Mouse (Mus musculus) thymus, postnatal 25 days (tissue): ENCODE measurements around the gene Cbx7.

Experiments
- DNase-seq: peaks from one replicate; pipeline ENCODE4 v3.0.0; 2022

Gene Cbx7

DNA sequence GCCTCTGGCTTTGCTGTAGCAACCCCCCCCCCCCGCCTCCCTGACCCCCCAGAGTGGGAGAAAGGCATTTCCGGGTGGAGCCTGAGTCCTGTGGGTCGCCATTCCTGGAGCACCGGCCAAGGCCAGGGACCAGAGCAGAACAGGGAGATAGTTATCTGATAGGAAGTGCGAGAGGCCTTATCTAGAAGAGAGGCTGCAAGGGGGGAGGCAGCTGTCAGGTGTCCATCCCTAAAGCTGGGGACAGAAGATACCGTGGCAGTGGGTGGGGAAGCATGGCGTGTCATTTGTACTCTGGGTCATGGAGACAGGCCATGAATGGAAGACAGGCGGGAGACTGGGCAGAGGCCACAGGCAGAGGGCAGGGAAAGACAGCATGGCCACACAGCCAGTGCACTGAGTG is 29.8 kb upstream of the Cbx7 start:
- no peak for DNase-seq

DNA sequence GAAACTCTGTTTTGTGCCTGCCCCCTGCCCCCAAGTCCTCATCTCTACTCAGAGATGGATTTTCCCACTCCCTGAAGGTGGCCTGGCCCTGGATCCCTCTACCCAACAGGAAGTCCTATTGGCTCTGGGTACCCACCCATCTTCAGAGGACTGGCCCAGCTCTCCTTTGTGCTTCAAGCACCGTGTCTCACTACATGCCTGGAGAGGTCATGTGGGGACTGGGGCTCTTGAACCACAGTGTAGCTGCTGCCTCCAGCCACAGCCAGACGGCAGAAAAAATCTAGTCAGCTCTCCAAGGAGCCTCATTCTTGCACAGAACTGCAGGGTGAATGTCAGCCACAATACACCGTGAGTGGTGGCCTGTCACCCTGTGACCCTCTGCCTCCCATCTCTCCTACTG is 27.1 kb upstream of the Cbx7 start:
- DNase-seq, result no peak

DNA sequence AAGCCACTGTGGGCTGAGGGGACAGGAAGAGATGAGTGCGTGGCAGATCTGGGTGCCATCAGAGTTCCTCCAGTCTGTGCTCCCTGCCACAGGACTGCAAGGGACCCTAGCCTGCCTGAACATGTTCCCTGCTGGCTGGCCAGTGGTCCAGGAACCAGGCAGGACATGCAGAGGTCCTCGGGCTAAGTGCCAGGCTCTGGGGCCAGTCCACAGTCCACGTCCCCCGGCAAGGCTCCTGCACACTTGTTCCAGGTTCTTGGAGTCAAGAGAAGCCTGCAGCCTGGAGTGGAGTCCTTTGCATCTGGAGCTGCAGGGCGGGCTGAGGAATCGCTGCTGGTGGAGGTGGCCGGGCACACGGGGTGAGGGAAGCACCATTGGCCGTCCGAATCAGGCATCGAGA is 25.9 kb upstream of the Cbx7 start:
- DNase-seq, result no peak

DNA sequence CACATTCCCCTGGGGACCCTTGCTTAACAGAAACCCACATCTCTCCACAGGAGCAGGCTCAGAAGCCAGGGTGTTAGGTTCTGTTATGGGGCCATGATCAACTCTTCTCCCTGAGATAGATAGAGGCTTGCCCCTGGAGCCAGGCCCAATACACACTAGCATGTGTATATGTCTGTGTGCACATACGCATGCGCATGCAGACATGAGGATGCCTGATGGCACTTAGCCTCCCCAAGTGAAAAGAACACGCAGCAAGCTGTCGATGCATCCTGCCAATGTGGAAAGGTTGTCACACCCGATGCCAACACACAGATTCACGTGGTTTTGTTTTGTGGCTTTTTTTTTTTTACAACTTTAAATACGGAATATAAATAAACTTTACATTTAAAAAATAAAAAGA is 24.6 kb upstream of the Cbx7 start:
- DNase-seq, result no peak

DNA sequence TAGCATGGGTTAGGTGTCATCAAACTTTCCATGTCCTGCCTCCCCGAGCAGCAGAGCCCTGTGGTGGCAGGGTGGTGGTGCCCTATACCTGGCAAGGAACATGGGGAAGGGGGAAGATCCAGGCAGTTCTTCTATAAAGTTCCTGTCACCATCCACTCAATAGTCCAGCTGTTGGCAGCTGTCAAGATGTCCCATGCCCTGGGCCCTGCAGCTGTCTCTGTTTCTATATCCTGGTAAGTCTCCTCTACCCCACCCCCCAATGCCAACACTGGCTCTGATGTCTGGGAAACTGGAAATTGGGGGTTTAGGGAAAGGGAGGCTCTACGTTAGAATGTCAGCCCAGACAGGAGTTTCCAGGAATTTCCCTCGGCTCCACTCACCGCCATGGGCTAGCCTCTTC is 23.6 kb upstream of the Cbx7 start:
- DNase-seq, result no peak

DNA sequence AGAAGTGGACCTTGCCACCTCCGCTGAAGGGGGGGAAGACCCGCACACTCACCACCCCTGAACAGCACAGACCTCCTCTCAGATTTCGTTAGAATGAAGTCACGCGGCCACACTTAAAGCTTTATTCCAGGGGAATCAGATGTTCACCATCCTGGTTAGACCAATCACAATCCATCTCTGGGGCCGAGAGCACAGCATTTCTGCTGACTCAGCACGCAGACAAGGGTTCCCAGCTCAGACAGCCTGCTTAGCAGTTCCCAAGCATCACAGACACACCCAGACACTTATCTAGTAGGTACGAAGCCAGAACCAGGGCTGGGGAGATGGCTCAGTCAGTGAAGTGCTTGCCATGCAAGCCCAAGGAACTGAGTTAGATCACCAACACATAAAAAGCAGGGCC is 15.3 kb upstream of the Cbx7 start:
- no peak for DNase-seq

DNA sequence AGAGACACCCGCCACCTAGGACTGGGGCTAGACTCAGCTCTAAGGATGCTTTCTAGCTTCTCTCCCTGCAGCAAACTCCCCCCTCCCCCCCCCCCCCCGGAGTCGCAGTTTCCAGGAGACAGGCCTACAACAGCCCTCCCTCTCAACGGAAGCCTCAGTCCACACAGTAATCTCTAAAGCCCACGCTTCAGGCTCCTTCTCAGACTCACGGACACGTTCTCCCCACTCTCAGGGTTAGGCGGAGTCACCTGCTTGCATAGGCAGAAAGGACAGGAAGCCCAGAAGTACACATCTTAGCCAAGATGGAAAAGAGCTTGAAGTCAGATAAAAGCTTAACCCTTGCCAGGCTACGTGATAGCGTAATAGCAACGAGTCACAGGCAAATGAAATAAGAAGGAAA is 14.6 kb upstream of the Cbx7 start:
- DNase-seq, result no peak

DNA sequence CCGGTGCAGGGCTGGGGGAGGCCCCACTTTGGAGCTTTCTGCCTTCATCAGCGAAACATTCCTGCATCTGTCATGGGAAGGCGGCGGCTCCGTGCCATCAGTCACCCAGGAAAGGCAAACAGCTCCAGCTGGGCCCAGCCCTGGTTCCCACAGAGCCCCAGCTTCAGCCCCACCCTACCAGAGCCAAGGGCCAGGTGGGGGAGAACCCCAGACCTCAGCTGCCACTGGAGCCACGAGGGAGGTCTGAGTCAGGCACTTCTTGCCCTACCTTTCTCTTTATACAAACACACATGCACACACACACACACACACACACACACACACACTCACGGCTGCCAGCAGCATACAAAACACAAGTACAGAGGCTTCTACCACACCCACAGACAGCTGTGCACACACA is 13.2 kb upstream of the Cbx7 start:
- no peak for DNase-seq

DNA sequence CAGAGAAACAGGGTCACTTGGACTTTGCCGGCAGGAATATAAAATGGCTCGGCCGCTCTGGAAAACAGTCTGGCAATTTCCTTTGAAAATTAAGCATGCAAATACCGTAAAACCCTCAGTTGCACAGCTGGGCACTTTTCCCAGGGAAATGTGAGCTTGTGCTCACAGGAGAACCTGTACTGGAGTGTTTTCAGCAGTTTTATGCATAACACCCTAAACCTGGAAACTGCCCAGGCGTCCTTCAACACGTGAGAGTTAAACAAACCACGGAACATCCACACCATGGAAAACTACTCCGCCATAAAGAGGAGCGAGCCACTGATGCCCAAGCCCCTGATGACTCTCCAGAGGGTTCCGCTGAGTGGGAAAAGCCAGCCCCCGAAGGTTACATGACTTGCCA is 9.8 kb upstream of the Cbx7 start:
- DNase-seq, result no peak

DNA sequence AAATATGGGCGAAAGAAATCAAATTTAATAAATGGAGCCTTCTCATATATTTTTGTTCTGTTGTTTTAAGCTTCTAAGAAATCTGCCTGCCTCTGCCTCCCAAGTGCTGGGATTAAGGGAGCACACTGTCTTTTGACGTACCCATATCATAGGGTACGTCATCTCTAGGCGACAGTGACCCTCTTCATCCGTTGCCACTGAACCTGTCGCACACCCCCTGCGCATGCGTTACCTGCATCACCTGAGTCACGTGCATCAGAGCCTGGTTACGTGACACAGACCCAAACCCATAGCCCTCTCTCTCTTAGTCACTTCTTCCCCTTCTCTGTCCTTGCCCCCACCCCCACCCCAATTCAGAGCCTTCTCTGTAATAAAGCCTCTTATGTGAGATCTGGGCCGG is 1.3 kb upstream of the Cbx7 start:
- DNase-seq, result no peak

DNA sequence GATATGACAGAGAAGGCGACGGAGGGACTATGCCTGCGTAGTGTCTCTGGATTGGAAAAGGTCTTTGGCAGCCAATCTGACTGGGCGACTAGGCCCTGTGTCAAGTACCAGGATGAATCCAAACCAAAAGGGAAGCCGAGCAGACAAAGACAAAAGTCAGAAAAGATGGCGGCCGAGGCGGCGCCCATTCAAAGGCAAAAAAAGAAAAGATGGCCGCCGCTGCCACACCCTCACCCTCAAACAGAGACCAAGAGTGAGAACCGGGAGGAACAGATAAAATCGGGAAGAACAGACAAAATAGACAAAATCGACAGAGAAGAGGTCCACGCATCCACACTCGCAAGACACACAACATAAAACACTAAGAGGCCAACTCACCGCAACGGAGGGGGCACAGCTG is 428 bp downstream of the Cbx7 start:
- DNase-seq, result no peak

DNA sequence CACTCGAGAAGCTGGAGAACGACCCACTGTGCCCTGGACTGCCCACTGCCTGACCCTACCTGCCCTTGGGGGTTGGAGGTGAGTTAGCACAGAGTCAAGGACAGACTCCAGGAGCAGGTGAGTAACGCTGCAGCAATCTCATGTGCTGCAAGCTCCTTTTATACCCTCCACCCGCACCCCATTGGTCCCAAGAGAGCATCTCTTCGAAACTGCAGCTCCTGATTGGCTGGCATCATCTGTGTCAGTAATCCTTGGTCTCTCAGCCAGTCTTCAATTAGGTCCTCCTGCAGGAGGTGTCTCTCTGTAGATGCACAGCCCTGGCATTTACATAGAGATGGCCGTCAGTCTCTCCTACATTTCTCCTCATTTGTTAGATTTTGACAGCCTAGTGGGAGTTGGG is 3.6 kb downstream of the Cbx7 start:
- no peak for DNase-seq

DNA sequence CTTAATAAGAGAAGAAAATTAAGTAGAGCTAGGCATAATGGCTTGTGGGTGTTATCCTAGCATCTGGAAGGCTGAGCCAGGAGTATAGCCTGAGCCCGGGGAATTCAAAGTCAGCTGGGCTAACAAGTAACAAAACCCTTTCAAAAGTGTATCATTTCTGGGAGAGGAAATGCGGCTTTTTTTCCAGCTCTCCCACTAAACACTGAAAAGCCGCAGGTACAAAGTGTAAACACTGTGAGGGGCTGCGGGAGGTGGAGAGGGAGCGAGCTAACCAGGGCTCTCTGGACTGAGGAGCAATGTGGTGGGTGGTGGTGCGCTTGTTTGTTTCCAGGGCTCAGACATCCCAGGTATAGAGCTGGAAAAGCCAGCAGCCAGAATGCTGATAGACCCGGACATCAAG is 6.5 kb downstream of the Cbx7 start:
- no peak for DNase-seq

DNA sequence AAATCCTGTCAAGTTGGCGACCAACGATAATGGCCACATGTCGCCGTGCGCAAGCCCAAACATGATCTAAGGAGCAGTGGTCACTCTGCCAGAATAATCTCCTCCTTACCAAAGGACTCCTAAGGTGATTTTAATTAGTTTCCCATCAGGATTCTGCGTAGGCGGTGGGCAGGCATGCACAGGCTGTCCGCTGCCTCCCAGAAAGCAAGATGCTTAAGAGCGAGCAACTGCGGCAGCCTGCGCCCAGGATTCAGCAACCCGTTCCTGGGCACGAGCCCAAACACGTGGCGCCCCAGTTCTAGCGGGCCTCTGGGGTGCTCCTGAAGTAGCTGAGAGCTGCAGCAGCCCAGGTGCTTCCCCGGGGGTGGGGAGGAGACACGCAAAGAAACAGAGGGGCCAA is 8.3 kb downstream of the Cbx7 start:
- no peak for DNase-seq

DNA sequence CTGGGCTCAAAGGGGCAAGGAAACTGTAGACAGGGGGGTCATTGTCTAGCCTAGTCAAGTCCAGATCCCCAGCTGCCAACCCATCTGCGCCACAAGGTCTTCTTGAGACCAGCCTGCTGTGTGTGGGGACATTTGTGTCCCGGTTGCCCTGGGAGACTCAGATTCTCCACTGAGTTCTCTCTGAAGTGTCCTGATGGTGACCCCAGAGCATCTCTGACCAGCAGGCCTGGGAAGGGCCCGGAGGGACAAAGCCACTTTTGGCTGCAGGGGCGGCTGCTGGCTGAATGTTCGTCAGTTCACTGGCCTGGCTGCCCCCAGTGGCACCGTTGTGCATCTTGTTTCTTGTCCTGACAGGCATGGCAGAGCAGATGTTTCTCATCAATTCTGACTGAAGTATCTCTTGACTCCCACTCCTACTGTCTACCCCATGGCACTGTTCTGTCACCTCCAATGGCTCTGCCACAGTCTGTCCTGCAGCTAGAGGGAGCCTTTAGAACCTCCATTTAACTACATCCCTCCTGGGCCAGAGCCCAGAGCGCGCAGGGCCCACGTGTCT is 9.5 kb downstream of the Cbx7 start:
- DNase-seq, result no peak

DNA sequence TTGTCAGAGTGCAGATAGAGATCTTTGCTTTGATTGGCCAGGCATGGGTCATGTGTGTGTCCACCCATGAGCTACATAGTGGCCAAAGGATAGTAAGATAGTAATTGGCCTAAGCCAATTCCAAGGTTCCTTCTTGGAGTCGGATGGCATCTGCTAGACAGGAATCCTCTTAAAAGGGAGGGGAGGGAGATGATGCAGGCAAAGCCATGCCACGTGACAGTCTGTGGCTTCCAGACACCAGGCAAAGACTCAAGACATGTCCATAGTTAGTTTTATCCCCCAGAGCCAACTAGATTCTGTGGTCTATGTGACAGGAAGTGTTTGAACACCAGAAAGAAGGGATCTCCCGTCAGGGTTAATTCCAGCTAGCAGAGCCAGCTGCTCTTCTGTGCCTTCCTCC is 12.5 kb downstream of the Cbx7 start:
- no peak for DNase-seq

DNA sequence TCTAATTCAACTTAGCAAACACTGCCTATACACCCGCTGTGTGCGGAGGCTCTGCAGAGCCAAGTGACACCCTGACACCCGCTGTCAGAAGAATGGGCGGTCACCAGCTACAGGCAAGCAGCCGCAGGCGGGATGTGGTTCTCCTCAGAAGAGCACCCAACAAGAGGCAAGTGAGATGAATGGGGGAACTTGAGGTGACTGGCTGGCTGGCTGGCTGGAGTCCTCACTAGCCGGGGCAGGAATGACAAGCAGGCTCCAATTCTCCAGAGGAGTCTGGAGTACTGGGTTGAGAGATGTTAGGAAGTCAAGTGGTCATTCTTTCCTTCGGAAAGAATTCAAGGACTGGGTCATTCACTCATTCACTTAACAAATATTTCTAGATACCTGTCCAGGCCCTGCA is 14.4 kb downstream of the Cbx7 start:
- DNase-seq, result peak; percentile 67

DNA sequence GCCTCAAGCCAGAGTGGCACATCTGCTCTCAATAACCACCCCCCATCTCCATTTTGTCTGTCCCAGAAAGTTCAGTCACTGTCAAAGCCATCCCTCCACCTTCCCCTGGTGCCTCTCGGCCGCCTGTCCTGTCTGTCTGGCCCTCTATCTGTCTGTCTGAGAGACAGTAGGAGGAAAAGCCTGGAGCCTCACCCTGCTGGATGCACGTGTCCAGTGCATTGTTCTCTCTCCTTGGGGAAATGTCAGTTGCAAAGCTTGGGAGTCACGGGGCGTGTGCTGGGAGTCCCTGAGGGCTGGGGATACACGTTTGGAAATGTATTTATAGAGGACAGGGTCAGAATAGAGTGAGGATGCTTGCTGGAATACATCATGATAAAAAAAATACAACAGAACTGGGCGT is 17.4 kb downstream of the Cbx7 start:
- no peak for DNase-seq

DNA sequence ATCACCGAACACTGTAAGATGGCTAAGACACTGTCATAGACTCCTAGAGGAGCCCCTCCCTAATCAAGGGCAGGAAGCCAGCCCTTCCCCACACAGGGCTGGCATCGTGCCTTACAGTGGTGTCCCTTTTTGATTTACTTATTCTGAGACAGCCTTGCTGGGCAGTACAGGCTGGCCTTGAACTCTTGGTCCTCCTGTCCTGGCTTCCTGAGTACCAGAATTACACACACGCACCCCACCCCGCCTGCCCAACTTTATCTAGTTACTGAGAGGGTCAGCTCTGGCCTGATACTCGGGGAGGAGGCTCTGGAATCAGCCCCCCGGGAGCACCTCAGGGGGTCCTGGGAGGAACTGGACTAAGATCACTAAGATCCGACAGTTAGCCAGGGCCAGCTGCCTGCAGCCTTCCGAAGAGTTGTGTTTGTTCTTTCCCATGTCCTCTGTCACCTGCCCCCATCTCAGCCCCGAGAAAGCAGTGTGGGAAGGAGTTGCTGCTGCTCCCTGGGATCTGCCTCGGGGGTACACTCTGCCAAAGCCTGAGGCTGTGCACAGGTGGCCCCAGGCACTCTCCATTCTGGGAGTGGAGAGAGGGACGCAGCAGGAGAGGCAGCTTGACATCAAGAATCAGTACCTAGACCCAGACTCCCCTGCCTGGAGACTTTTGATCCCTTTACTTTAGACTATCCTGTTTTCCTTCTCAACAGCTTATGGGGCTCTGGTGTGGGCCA is 18.3 kb downstream of the Cbx7 start:
- no peak for DNase-seq

DNA sequence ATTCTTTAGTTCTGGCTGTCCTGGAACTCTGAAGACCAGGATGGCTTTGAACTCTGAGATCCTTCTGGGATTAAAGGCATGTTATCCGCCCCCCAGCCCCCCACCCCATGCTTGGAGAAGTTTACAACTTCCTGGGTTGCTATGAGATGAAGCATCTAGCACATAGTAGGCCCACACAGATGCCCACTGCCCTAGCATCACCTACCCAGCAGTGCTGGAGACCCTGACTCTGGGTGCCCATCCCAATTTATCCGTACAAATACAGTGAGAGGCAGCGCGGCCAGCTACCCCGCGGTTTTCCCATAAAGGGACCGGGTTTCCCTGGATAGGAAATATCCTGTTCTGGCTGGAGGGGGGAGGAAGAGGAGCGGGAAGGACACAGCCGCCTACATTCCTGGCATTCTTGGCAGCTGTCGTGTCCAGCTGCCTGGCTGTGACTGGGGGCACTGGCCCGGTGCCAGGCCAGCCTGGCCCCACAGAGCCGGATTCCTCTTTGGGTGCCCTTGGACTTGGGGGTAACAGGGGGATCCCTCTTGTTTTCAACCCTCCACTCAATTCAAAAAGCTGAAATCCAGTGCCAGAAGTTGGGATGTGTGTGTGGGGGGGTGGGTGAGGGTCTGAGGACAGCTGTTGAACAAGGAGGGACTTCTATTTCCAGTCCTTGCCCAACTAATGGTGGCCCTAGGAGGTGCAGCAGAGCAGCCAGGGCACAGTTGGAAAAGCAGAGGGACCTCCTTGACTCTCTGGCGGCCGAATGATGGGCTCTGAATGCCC is 19.0 kb downstream of the Cbx7 start:
- DNase-seq, result no peak

DNA sequence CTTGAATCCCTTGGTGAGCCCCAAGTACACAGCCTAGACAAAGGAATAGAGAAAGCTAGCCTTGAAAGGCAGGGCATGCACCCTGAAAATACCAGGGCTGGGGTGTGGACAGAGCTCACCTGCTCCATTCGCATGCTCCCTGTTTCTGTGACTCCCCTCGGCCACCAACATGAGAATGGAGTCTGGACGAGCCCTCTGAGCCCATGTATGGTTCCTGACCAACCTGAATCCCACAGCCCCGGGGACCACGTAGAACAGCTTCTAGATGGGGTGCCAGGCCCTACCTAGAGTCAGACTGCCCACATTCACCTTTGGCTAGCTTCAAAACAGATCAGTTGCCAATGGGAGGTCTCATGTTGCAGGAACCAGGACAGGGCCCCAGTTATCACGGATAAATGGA is 19.7 kb downstream of the Cbx7 start:
- no peak for DNase-seq

DNA sequence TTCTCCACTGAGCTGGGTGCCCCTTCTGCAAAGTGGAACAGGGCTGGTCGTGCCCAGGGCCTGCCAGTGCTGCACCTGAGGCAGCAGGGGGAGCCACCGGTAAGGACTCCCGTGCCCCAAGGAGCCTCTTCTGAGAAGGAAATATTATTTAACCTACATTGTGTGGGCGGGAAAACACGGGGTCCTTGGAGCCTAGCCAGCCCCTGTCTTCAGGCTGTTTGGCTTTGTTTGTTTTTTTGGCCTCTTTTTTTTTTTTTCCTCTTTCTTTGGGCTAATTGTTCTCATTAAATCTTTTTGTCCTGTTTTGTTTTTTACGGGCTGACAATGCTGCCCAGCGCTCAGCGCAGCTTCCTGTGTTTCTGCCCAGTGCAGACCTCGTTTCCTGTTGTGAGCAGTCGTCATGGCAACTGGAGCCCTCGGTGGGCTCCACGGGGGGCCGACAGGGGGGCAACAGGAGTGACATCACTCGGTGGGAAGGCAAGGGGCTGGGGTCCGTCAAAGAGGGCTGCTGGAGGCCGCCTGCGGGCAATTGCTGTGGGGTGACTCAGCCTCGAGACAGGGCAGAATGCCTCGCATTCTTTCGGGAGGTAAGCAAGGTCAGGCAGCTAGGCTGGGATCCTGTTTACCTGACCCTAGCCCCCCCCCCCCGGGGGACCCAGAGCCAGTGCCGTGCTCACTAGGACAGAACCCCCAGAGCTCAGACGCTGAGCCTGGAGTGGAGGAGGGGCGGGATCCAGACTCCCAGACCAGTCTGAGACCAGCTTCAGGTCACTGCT is 20.5 kb downstream of the Cbx7 start:
- peak; percentile 88 for DNase-seq

DNA sequence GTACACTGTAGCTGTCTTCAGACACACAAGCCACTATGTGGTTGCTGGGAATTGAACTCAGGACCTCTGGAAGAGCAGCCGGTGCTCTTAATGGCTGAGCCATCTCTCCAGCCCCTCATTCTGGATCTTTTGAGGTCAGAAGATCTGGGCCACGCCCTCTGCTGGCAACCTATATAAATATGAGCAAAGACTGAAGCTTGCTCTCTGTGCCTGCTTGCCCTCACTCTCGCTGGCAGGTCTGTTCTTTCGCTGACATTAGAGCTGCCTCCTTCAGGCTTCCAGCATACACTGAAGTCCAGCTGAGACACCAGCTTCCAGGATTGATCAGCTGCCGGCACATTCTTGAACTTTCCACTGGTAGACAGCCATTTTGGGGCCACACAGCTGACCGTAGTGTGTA is 23.2 kb downstream of the Cbx7 start:
- no peak for DNase-seq

DNA sequence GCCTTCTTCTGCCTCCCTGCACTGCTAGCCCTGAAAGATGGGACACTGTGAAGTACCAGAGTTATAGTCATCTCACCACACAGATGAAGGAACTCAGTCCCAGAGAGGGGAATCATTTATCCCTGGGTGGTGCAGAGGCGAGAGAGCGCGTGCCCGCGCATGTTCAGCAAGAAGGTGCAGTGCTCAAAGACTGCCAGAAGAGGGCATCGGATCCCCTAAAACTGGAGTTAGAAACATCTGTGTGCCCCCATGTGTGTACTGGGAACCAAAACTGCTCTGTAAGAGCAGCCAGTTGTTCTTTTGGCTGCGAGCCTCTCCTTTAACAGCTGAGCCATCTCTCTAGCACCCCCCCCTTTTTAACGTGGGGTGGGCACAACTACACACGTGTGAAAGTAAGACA is 24.1 kb downstream of the Cbx7 start:
- DNase-seq, result peak; percentile 59
